Mouse (Mus musculus) central nervous system, embryonic 11.5 days (tissue): ENCODE results near the gene Tdrkh. TPM values are rescaled to one million over a fixed set of nuclear protein-coding genes. Genes with fewer than 3 reads are reported as not detected.

Source experiments
- polyA plus RNA-seq: library from polyadenylated mRNA; depleted of rRNA; stranded (reverse); fragments of >200 nt; gene quantifications from 2 replicates; pipeline ENCODE4 v1.2.3, GENCODE M21; 2012; rRNA removed

Gene Tdrkh
- 14.2 and 25.3 TPM in 2 replicates for polyA plus RNA-seq

DNA sequence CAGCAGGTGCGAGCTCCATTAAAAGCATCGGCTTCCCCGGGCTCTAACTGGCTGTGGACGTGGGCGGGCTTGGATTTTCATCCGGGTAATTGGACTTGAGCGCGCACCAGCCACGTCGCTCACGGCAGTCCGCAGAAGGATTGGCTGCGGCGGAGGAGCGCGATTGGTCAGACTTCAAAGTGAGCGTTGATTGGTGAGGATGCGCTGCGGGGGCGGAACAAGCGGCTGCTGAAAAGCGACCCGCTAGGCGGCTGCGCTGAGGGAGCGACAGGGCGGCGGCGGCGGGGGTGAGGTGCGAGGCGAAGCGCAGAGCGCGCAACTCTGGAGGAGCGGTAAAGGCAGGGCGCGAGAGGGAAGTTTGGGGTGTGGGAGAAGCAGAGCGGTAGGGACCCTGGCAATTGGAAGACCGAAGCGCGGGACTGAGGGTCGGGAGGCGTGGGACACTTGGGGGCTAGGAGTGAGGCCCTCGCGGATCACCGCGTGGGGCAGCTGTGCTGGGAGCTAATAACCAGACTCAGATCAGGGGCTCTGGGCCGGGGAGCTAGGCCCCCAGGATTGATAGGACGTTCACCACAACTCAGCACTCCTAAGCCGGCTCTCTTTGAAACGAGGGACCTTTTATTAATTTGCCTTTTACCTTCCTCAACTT lies at the start of gene Tdrkh:
Tdrkh (plus strand) TSS at position 243 of the 649 bp plus-strand sequence.

GRCm38 (mm10) chr3:94372641-94373040 lies 40.4 kb upstream of the Tdrkh start, which contains the start of gene Rorc:
Gene Rorc (plus strand): TSS chr3:94372794.

DNA sequence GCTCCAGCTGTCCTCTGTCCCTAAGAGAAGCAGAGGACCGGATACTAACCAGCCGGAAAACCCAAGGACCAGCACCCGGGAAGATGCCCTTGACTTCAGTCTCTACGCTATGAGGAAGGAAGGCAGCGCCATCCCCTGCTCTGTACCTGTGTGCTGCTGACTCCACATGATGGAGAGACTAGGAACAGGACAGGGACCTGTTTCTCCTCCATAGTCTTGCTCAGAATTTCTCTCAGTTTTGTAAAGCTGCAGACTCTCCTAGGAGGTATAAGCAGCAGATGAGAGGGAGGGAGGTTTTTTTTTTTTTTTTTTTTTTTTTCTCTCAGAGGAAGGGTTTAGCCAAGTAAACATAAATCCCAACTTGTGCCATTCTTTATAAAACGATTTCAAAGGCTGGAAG lies 14.9 kb upstream of the Tdrkh start, which contains the start of gene Lingo4:
Lingo4 (plus strand) TSS at position 301 of the 400 bp plus-strand sequence.

DNA sequence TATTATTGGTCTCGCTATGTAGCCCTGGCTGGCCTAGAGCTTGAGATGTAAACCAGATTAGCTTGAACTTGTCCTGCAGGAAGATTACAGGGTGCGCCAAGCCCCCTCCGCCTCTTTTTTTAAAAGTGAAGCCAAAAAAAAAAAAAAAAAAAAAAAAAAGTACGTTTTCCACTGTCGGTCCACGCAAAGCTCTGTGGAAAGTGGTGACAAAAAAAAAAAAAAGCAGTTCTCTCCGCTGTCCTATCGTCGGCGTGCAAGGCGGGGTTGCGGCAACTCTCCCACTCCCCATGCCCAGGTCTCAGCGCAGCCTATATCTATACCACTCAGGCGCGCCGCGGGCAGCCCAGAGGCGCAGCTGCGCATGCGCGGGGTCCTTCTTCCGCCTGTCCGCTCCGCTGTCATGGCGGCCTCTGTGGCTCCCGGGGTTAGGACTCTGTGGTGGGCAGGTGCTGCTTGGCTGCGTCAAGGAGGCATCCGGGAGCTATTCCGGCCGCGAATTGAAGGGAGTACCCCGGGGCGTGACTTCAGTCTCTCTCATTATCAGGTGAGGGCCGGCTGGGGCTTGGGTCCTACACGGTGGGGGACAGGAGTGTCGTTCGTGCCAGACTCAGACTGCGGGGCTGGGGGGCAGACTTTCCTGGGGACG lies 30.0 kb downstream of the Tdrkh start, which contains the start of gene Mrpl9:
Mrpl9 (plus strand) TSS at position 368 of the 646 bp plus-strand sequence.

GRCm38 (mm10) chr3:94443597-94443964 lies 30.5 kb downstream of the Tdrkh start, which contains the start of gene Oaz3:
Gene Oaz3 (minus strand): TSS chr3:94443915.

GRCm38 (mm10) chr3:94477981-94478422 lies 64.9 kb downstream of the Tdrkh start, which contains the start of gene Celf3:
Gene Celf3 (plus strand): TSS chr3:94478295.

GRCm38 (mm10) chr3:94480291-94480884 lies 67.3 kb downstream of the Tdrkh start, which contains the start of gene Riiad1:
Gene Riiad1 (minus strand): TSS chr3:94480341.

Other genes starting within 250 kb of the Tdrkh start
- gene Gm10696, start 235.1 kb upstream of the Tdrkh start, polyA plus RNA-seq: not detected in 2 replicates
- not detected in 2 replicates for gene Gm5286, start 216.6 kb upstream of the Tdrkh start, polyA plus RNA-seq
- gene Gm4778, start 149.2 kb upstream of the Tdrkh start, polyA plus RNA-seq: not detected in 2 replicates
- 3.6 and 6.6 TPM in 2 replicates for gene Them4, start 103.2 kb upstream of the Tdrkh start, polyA plus RNA-seq
- gene Them5, start 71.2 kb upstream of the Tdrkh start, polyA plus RNA-seq: 0.12 and 0.19 TPM in 2 replicates
- gene C2cd4d, start 50.8 kb upstream of the Tdrkh start, polyA plus RNA-seq: 0.28 and 0.48 TPM in 2 replicates
- 0.36 and 0.53 TPM in 2 replicates for gene Rorc, start 40.5 kb upstream of the Tdrkh start, polyA plus RNA-seq
- gene Lingo4, start 14.8 kb upstream of the Tdrkh start, polyA plus RNA-seq: 0.25 and 0.41 TPM in 2 replicates
- gene Mrpl9, start 30.0 kb downstream of the Tdrkh start, polyA plus RNA-seq: 60.7 and 69.7 TPM in 2 replicates
- 0.23 and 0.27 TPM in 2 replicates for gene Oaz3, start 30.6 kb downstream of the Tdrkh start, polyA plus RNA-seq
- 186 and 206 TPM in 2 replicates for gene Celf3, start 65.0 kb downstream of the Tdrkh start, polyA plus RNA-seq
- 1.8 and 2.7 TPM in 2 replicates for gene Riiad1, start 67.1 kb downstream of the Tdrkh start, polyA plus RNA-seq
- 24.1 and 34.7 TPM in 2 replicates for gene Snx27, start 169.4 kb downstream of the Tdrkh start, polyA plus RNA-seq
- gene Gm10972, start 229.8 kb downstream of the Tdrkh start, polyA plus RNA-seq: not detected in 2 replicates
- gene Tuft1, start 245.6 kb downstream of the Tdrkh start, polyA plus RNA-seq: 4.2 and 5.1 TPM in 2 replicates